Mouse (Mus musculus) adrenal gland, postnatal 25 days (tissue): ENCODE results near the gene Cd160. TPM values are rescaled to one million over a fixed set of nuclear protein-coding genes. Genes with fewer than 3 reads are reported as not detected.
A peak's percentile ranks its signal among the peaks of the same experiment; 100 is the strongest.

Experiments
- DNase-seq: peaks from one replicate; pipeline ENCODE4 v3.0.0; 2021; ENCODE audit warnings: mixed read lengths
- total RNA-seq: library from RNA; stranded (reverse); gene quantifications from 2 replicates; pipeline ENCODE4 v1.2.3, GENCODE M21; 2021

The Cd160 gene
- total RNA-seq, 1 experiment from 2014 or later: not detected

- no peak for DNase-seq
These were observed 765 bp downstream of the Cd160 start for GRCm38 (mm10) chr3:96828308-96828864.

DNA sequence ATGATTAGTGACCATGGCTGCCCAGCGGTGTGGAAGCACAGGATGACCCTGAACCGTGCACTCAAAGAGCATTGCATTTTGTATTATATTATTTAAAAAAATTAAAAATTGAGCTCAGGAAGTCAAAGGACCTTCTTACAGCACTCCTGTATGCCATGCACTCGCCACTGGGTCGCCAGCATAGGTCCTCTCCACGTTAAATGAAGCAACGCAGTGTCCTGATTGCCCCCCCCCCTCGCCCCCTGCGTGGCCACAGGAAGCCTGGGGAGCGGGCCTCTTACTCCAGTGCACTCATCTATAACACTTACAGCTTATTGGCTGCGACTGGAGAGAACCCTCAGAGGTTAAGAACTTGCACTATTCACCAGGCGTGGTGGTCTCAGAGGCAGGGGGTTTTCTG, 3.9 kb downstream of the Cd160 start:
- DNase-seq: no peak

GRCm38 (mm10) chr3:96824614-96825013, 4.5 kb downstream of the Cd160 start:
- DNase-seq: no peak

GRCm38 (mm10) chr3:96823701-96824100, 5.5 kb downstream of the Cd160 start:
- no peak for DNase-seq

GRCm38 (mm10) chr3:96821581-96821980, 7.6 kb downstream of the Cd160 start:
- no peak for DNase-seq

GRCm38 (mm10) chr3:96820116-96820915, 8.8 kb downstream of the Cd160 start:
- DNase-seq: peak; percentile 7

DNA sequence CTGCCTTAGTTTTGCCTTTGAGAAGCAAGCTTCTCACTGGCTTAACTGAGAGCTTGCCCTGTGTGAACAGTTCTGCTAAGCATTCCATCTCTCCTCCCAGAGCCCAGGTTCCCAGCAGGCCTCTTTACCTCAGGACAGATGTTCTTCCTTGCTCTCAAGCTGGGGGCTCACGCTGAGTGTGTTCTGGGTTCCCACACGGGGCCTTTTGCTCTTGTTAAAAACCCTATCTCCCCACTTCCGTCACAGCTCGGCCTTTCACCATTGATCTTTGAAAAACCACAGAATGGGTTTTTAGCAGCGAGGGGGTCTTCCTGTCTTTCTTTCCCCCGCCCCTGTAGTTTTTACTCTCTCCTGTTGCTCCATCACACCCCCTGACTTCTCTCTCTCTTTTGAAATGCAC, 14.8 kb downstream of the Cd160 start:
- no peak for DNase-seq

- no peak for DNase-seq
These were observed 15.4 kb downstream of the Cd160 start for GRCm38 (mm10) chr3:96813591-96814244.

- DNase-seq: peak; percentile 28
These were observed 16.0 kb downstream of the Cd160 start for GRCm38 (mm10) chr3:96813106-96813505.

- peak; percentile 87 for DNase-seq
These were observed 16.6 kb downstream of the Cd160 start for GRCm38 (mm10) chr3:96812395-96813091.

- no peak for DNase-seq
These were observed 17.9 kb downstream of the Cd160 start for GRCm38 (mm10) chr3:96811232-96811631.

DNA sequence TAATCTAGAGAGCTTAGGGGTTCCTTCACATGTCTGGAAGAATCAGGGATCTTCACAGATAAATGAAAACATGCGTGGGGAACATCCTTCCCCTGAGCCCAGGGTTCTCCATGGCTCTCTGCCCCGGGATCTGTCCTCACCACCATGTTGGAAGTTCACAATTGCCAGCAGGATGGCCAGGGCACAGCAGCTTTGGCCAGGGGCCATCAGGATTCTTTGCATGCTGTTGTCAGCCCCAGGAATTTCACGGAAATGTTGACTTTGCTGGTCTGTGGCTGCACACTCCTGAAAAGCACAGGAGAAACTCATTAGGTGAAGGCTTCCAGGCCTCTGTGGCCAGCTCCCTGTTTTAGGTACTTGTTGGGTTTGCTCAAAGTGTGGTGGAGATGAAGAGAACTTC, 20.5 kb downstream of the Cd160 start:
- DNase-seq: no peak

DNA sequence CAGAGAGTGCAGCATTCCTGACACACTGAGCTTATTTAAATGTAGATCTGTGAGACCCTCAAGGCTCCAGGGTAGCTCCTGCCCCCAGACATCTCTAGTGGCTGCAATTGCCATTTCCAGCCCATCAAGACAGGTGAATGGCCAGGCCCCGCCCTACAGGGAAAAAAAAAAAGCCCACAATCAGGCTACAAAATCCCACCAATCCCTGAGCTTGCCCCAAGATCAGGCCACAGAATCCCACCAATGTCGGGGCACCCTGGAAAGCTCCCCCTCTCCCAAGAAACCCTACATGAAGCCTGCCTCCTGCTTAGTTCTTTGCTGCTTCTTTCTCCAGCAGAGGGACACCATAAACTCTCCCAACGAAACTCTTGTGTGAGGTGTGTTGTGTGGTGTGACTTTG, 21.0 kb downstream of the Cd160 start:
- no peak for DNase-seq

GRCm38 (mm10) chr3:96802214-96802613, 26.9 kb downstream of the Cd160 start:
- DNase-seq: no peak

DNA sequence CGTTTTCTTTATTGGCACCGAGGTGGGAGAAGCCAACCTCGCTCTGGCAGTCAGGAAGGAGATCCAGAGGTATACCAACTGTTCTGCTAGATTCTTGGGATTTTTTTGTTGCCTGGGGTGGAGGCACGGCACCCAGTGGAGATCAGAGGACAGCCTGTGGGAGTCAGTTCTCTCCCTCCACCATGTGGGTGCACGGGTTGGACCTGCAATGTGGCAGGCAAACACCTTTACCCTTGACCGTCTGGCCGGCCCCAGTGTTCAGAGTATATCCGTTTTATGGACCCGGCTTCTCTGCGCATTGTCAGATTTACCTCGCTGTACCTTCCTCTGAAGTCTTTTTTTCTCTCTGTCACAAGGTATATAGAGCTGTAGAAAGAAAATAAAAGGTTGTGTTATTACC, 28.9 kb downstream of the Cd160 start:
- DNase-seq: no peak

- no peak for DNase-seq
These were observed 40.6 kb downstream of the Cd160 start for GRCm38 (mm10) chr3:96788506-96788905.

DNA sequence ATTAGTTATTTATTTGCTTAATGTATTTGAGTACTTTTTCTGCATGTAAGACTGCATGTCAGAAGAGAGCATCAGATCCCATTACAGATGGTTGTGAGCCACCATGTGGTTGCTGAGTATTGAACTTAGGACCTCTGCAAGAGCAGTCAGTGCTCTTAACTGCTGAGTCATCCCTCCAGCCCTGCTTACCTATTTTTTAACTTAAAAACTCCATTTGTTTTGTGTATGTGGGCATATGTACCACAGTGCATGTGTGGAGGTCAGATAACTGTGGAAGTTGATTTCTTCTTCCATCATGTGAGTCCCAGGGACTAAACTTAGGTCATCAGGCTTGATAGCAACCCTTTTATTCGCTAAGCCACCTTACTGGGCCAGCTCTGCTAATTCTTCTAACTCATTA, 41.4 kb downstream of the Cd160 start:
- DNase-seq: no peak

DNA sequence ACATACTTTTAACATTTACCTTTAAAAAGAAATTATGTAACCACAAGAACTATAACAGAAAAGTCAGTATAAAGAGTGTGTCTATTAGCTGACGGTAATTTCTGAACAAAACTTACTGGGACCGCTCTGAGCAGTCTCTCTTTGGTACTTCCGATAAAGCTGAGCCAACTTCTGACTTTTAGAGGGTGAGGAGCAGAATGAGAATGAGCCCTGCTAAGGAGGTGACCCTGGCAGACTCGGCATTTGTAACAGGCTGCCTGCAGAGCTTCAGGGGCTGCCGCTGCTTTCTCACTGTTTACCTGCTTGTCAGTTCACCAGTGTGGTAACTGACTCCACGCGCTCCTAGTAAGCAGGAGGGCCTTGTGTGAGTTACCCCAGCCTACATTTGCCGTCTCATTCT, 46.9 kb downstream of the Cd160 start:
- no peak for DNase-seq

GRCm38 (mm10) chr3:96777120-96777519, 52.0 kb downstream of the Cd160 start:
- no peak for DNase-seq

DNA sequence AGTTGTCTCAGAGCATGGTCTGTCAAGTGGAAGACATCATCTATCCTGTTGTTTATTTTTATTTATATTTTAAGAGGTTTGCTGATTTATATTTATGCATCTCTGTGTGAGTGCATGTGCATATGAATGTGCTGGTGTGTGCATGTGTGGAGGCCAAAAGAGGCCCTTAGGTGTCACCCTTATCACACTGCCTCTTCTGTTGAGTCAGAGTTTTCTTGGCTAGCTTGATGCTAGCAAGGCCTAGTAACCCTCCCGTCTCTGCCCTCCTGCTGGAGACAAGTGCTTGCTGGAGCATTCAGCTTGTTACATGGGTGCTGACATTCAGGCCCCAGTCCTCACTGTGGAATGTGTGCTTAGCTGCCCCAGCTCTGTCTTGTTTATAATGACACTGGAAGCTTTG, 56.2 kb downstream of the Cd160 start:
- no peak for DNase-seq

- DNase-seq: no peak
These were observed 59.2 kb downstream of the Cd160 start for GRCm38 (mm10) chr3:96769971-96770370.

GRCm38 (mm10) chr3:96764528-96764927, 64.6 kb downstream of the Cd160 start:
- no peak for DNase-seq

DNA sequence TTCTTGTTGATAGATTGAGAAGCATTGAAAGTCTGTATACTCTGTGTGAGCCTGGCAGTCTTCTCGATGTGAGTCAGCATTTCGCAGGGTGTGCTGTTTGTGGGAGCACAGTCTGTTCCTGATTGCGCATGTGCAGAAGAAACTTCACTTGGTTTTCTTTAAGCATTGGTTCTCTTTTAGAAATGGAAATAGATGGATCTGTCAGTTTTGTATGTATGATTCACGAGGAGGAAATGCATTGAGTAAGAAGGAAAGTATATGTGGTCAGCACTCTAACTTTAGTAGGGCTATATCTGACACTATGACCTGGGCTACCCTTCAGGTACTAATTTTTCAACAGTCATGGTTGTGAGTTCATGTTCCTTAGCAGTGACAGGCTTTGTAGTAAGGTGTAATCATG, 69.5 kb downstream of the Cd160 start:
- DNase-seq: no peak
